Mouse (Mus musculus) myocyte (in vitro differentiated cells): Measurements from ENCODE around the gene Coro1a. TPM values are rescaled to one million over a fixed set of nuclear protein-coding genes. Genes with fewer than 3 reads are reported as not detected.
"Not testable (repeated sequence)": the region's sequence is repeated elsewhere in the genome, so short reads cannot be mapped to it uniquely, and the experiment has no call there.

Experiments used
- H3K27me3 ChIP-seq: one replicate; pipeline ENCODE4 v1.6.1; 2011; ENCODE audit not compliant: control insufficient read depth, insufficient read depth, insufficient read length
- H3K36me3 ChIP-seq: one replicate; pipeline ENCODE4 v1.6.1; 2011; ENCODE audit not compliant: control insufficient read depth, insufficient read depth
- H3K4me2 ChIP-seq: one replicate; pipeline ENCODE4 v1.6.1; 2011; ENCODE audit warnings: low read depth, control low read depth
- H3K4me3 ChIP-seq: one replicate; pipeline ENCODE4 v1.5.1; 2011; ENCODE audit warnings: mild to moderate bottlenecking, control low read depth, moderate library complexity
- H3K79me2 ChIP-seq: one replicate; pipeline ENCODE4 v1.6.1; 2011; ENCODE audit not compliant: control insufficient read depth, insufficient read depth
- H3ac ChIP-seq: one replicate; pipeline ENCODE4 v1.6.1; 2011; ENCODE audit not compliant: control insufficient read depth, insufficient read length
- CEBPB ChIP-seq: IDR thresholded peaks from 2 replicates; pipeline ENCODE4 v1.6.1; 2011; ENCODE audit warnings: mild to moderate bottlenecking, moderate library complexity; ENCODE audit not compliant: poor library complexity, insufficient read depth, severe bottlenecking
- E2F4 ChIP-seq: IDR thresholded peaks from one replicate; pipeline ENCODE4 v1.6.1; 2011; ENCODE audit warnings: mild to moderate bottlenecking, control low read depth, moderate library complexity; ENCODE audit not compliant: insufficient read depth
- MAX ChIP-seq: IDR thresholded peaks from one replicate; pipeline ENCODE4 v1.6.1; 2011; ENCODE audit warnings: low read depth, mild to moderate bottlenecking, control low read depth
- MYOD1 ChIP-seq, 3 experiments: IDR thresholded peaks; one replicate each; pipeline ENCODE4 v1.6.1; 2011; ENCODE audit warnings: control low read depth in 2 of 3, low read depth in 2 of 3, mild to moderate bottlenecking in 2 of 3, moderate library complexity in 1 of 3; ENCODE audit not compliant: insufficient read length in 2 of 3, control insufficient read depth in 1 of 3
- MYOG ChIP-seq, 3 experiments: IDR thresholded peaks; one replicate each; pipeline ENCODE4 v1.6.1; 2011; ENCODE audit warnings: control low read depth in 2 of 3, low read depth in 2 of 3, mild to moderate bottlenecking in 2 of 3; ENCODE audit not compliant: insufficient read length in 2 of 3, control insufficient read depth in 1 of 3, insufficient read depth in 1 of 3
- POLR2A ChIP-seq: IDR thresholded peaks from one replicate; pipeline ENCODE4 v1.6.1; 2011; ENCODE audit warnings: low read depth, mild to moderate bottlenecking, control low read depth, moderate library complexity; ENCODE audit not compliant: insufficient read length
- POLR2AphosphoS2 ChIP-seq: IDR thresholded peaks from one replicate; pipeline ENCODE4 v1.6.1; 2011; ENCODE audit warnings: low read depth, control low read depth; ENCODE audit not compliant: insufficient read length
- REST ChIP-seq: IDR thresholded peaks from one replicate; pipeline ENCODE4 v1.6.1; 2011; ENCODE audit warnings: mild to moderate bottlenecking, control low read depth, moderate library complexity; ENCODE audit not compliant: insufficient read depth, insufficient read length
- SRF ChIP-seq: IDR thresholded peaks from one replicate; pipeline ENCODE4 v1.6.1; 2011; ENCODE audit warnings: low read depth; ENCODE audit not compliant: control insufficient read depth, insufficient read length
- TCF12 ChIP-seq: IDR thresholded peaks from one replicate; pipeline ENCODE4 v1.6.1; 2011; ENCODE audit warnings: mild to moderate bottlenecking, control low read depth; ENCODE audit not compliant: poor library complexity, insufficient read depth, severe bottlenecking
- TCF3 ChIP-seq: IDR thresholded peaks from one replicate; pipeline ENCODE4 v1.6.1; 2011; ENCODE audit warnings: low read depth, control low read depth; ENCODE audit not compliant: insufficient read length
- USF1 ChIP-seq: IDR thresholded peaks from one replicate; pipeline ENCODE4 v1.6.1; 2011; ENCODE audit warnings: low read depth, mild to moderate bottlenecking, control low read depth, moderate library complexity
- polyA plus RNA-seq: library from polyadenylated mRNA; unstranded; fragments of >200 nt; fragmentation: generic; extraction: Trizol; gene quantifications from one replicate; pipeline ENCODE4 v1.2.1, GENCODE M21; 2012; ENCODE audit warnings: missing spikeins

Coro1a gene
- polyA plus RNA-seq, 1 experiment: 0.14 TPM

GRCm38 (mm10) chr7:126740132-126740735, 32.6 kb upstream of the Coro1a start:
- Histone ChIP-seq H3K79me2 (no peaks in the 10 kb centered on the region), H3ac (no peak overlapping the region), H3K36me3 (no peaks in the 10 kb centered on the region), H3K27me3 (no peaks in the 10 kb centered on the region), H3K4me3 (no peak overlapping the region), H3K4me2 (no peak overlapping the region)
- TF ChIP-seq MYOG (IDR thresholded peaks at IDR 0.05; ENCODE audit: control insufficient read depth in 1 of 3, insufficient read depth in 1 of 3, insufficient read length in 2 of 3, low read depth in 2 of 3) (no peak), CEBPB (no peak), TCF3 (no peak), POLR2AphosphoS2 (no peak), POLR2A (no peak), MAX (no peak), TCF12 (no peak), MYOD1 (IDR thresholded peaks at IDR 0.05; ENCODE audit: control insufficient read depth in 1 of 3, insufficient read length in 2 of 3, low read depth in 2 of 3) (no peak), E2F4 (no peak), SRF (no peak)

- H3K4me3 ChIP-seq: no peak overlapping the region
- H3K4me2 ChIP-seq: no peak overlapping the region
- no peak for TF ChIP-seq POLR2A
- no peak for TF ChIP-seq CEBPB
- TF ChIP-seq TCF3: no peak
- no peaks in the 10 kb centered on the region for H3K36me3 ChIP-seq
- H3ac ChIP-seq: no peak overlapping the region
- no peaks in the 10 kb centered on the region for H3K79me2 ChIP-seq
- no peaks in the 10 kb centered on the region for H3K27me3 ChIP-seq
Measured at GRCm38 (mm10) chr7:126739551-126739950, 32.0 kb upstream of the Coro1a start.

GRCm38 (mm10) chr7:126736122-126736521, 28.5 kb upstream of the Coro1a start:
- no peaks in the 10 kb centered on the region for H3K36me3 ChIP-seq
- H3K27me3 ChIP-seq: peaks cover 6% of the 10 kb centered on the region
- H3K79me2 ChIP-seq: no peaks in the 10 kb centered on the region
- H3K4me3 ChIP-seq: no peak overlapping the region
- H3K4me2 ChIP-seq: no peak overlapping the region
- TF ChIP-seq TCF3 (no peak), MYOD1 (IDR thresholded peaks at IDR 0.05; ENCODE audit: control insufficient read depth in 1 of 3, insufficient read length in 2 of 3, low read depth in 2 of 3) (no peak), USF1 (no peak), POLR2A (no peak), TCF12 (no peak), REST (no peak)
- H3ac ChIP-seq: no peak overlapping the region

GRCm38 (mm10) chr7:126730256-126730789, 22.7 kb upstream of the Coro1a start:
- H3K79me2 ChIP-seq, H3K4me2 ChIP-seq, H3K4me3 ChIP-seq, H3K36me3 ChIP-seq, H3ac ChIP-seq: not testable (repeated sequence)
- peaks cover 12% of the 10 kb centered on the region for H3K27me3 ChIP-seq

- TF ChIP-seq POLR2A: no peak
- TF ChIP-seq TCF12: no peak
- TF ChIP-seq MYOD1 (IDR thresholded peaks at IDR 0.05; ENCODE audit: control insufficient read depth in 1 of 3, insufficient read length in 2 of 3, low read depth in 2 of 3): no peak
- no peak for TF ChIP-seq MAX
- no peak for TF ChIP-seq POLR2AphosphoS2
- TF ChIP-seq SRF: no peak
- TF ChIP-seq REST: no peak
- no peak for TF ChIP-seq USF1
- TF ChIP-seq E2F4: no peak
- TF ChIP-seq TCF3: no peak
- TF ChIP-seq CEBPB: no peak
- TF ChIP-seq MYOG (IDR thresholded peaks at IDR 0.05; ENCODE audit: control insufficient read depth in 1 of 3, insufficient read depth in 1 of 3, insufficient read length in 2 of 3, low read depth in 2 of 3): no peak
- no peak overlapping the region for H3K4me2 ChIP-seq
- H3K4me3 ChIP-seq: no peak overlapping the region
- no peaks in the 10 kb centered on the region for H3K36me3 ChIP-seq
- no peak overlapping the region for H3ac ChIP-seq
- no peaks in the 10 kb centered on the region for H3K79me2 ChIP-seq
- H3K27me3 ChIP-seq: peaks cover 2% of the 10 kb centered on the region
Measured at GRCm38 (mm10) chr7:126725667-126726066, 18.1 kb upstream of the Coro1a start.
